Mouse (Mus musculus) MEL-GATA-1-ER (cell line): ENCODE data around the gene Usp2.
A peak's percentile ranks its signal among the peaks of the same experiment; 100 is the strongest.

Source experiments
- DNase-seq: peaks from one replicate; pipeline ENCODE4 v3.0.0-alpha.2; 2012; ENCODE audit warnings: low read depth; ENCODE audit errors: extremely low read depth

The Usp2 gene

GRCm38 (mm10) chr9:44066785-44067225, at the start of gene Usp2:
Gene Usp2, plus strand, starts transcription at chr9:44067021.
- DNase-seq = peak; percentile 91

GRCm38 (mm10) chr9:44017846-44018245, 49.0 kb upstream of the Usp2 start:
- DNase-seq = no peak

- no peak for DNase-seq
Measured at GRCm38 (mm10) chr9:44020001-44020400, 46.8 kb upstream of the Usp2 start.

GRCm38 (mm10) chr9:44022100-44022847, 44.5 kb upstream of the Usp2 start:
- no peak for DNase-seq

- no peak for DNase-seq
Measured at GRCm38 (mm10) chr9:44024096-44024495, 42.7 kb upstream of the Usp2 start.

- DNase-seq = no peak
Measured at GRCm38 (mm10) chr9:44029580-44030236, 37.1 kb upstream of the Usp2 start.

GRCm38 (mm10) chr9:44030646-44031045, 36.2 kb upstream of the Usp2 start:
- no peak for DNase-seq

- DNase-seq = no peak
Measured at GRCm38 (mm10) chr9:44031079-44031478, 35.7 kb upstream of the Usp2 start.

- DNase-seq = no peak
Measured at GRCm38 (mm10) chr9:44031946-44032345, 34.9 kb upstream of the Usp2 start.

GRCm38 (mm10) chr9:44033317-44033716, 33.5 kb upstream of the Usp2 start:
- no peak for DNase-seq

GRCm38 (mm10) chr9:44033957-44034727, 32.7 kb upstream of the Usp2 start:
- no peak for DNase-seq

GRCm38 (mm10) chr9:44037106-44037505, 29.7 kb upstream of the Usp2 start:
- DNase-seq = no peak

- DNase-seq = no peak
Measured at GRCm38 (mm10) chr9:44041511-44042395, 25.1 kb upstream of the Usp2 start.

- no peak for DNase-seq
Measured at GRCm38 (mm10) chr9:44042396-44042680, 24.5 kb upstream of the Usp2 start.

GRCm38 (mm10) chr9:44042836-44043707, 23.7 kb upstream of the Usp2 start, which contains the start of gene Thy1:
Gene Thy1, plus strand, starts transcription at chr9:44043384.
- DNase-seq = no peak

- DNase-seq = no peak
Measured at GRCm38 (mm10) chr9:44043708-44044425, 23.0 kb upstream of the Usp2 start.

GRCm38 (mm10) chr9:44044426-44045157, 22.2 kb upstream of the Usp2 start:
- no peak for DNase-seq

GRCm38 (mm10) chr9:44045158-44045883, 21.5 kb upstream of the Usp2 start:
- DNase-seq = no peak
